Mouse (Mus musculus) neural tube, postnatal 0 days (tissue): ENCODE measurements around the gene Rin3. TPM values are rescaled to one million over a fixed set of nuclear protein-coding genes. Genes with fewer than 3 reads are reported as not detected.

ENCODE experiments used
- polyA plus RNA-seq: library from polyadenylated mRNA; unstranded; fragments of >200 nt; fragmentation: Nextera tagmentation; extraction: Ambion mirVana; gene quantifications from 2 replicates; pipeline ENCODE4 v1.2.1, GENCODE M21; 2015

Rin3 gene
- 2.4 and 2.5 TPM in 2 replicates for polyA plus RNA-seq

DNA sequence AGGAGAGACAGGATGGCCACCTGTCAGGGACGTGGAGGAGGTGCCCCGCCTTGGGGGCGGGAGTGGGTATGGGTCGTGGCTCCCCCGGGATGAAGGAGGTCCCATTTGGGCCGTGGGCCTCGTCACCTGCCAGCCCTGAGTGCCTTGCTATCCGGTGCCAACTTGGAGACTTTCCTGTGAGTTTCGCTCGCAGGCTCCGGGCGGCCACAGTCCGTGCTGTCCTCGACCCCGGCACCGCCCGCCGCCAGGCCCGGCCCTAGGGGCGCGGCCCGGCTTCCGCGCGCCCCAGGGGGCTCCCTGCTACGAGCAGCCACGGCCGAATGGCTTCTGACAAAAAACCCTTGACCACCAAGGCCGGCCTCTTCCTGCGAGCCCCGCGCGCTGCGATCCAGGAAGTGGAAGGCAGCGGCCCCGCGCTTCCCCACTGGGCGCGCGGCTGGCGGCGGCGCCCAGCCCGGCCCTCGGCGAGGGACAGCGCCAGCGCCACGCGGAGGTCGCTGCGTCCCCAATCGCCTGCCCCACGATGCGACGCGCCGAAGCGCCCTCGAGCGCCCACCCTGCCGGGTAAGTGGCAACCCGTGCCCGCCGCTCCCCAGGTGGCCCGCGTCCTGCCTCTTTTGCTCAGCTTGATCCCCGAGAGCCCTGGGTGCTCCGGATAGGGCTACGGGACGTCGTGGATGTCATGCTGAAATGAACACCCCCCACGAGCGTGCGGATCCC is at the start of gene Rin3:
TSS of gene Rin3 (plus strand) at position 286 of the 720 bp plus-strand sequence.

GRCm38 (mm10) chr12:102439632-102440023 is 156.8 kb downstream of the Rin3 start, which contains the start of gene Lgmn:
Gene Lgmn (minus strand): TSS chr12:102439813.

Other genes starting within 250 kb of the Rin3 start
- 2.6 and 3.7 TPM in 2 replicates for gene Slc24a4, start 154.3 kb upstream of the Rin3 start, polyA plus RNA-seq
- 182 and 194 TPM in 2 replicates for gene Lgmn, start 156.8 kb downstream of the Rin3 start, polyA plus RNA-seq
- 21.0 and 21.6 TPM in 2 replicates for gene Golga5, start 186.1 kb downstream of the Rin3 start, polyA plus RNA-seq